Mouse (Mus musculus) lung, postnatal 0 days (tissue): ENCODE measurements at regions not wholly inside any gene's neighbourhood (a gene's known extent, or its start where the extent isn't known, plus 50 kb on each side); places are given as distances from the start of the nearest gene placed in this dataset.

Experiments used
- CTCF ChIP-seq: IDR thresholded peaks from 2 replicates; pipeline ENCODE4 v1.5.1; 2016; ENCODE audit warnings: antibody characterized with exemption, mild to moderate bottlenecking
- EP300 ChIP-seq: IDR thresholded peaks from 2 replicates; pipeline ENCODE4 v1.6.1; 2016; ENCODE audit warnings: antibody characterized with exemption, mild to moderate bottlenecking, control low read depth

DNA sequence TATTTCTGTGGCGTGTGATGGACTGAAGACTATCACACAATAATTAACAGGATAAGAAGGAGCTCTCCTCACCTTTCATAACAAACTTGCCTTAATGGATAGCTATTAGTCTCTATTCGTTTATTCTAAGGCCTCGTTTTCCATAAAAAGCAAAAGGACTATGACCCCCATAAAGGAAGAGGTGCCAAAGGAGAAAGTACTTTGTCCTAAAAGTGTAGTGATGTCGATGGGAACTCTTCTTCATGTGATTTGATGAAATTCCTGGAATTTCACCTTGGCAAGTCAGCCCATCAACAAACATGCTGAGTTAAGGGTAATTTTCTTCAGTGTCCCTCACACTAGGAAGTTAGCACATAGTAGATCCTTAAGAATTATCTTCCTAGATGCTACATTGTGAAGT is 293.9 kb downstream of the Lyplal1 start:
- TF ChIP-seq CTCF: no peak
- TF ChIP-seq EP300: no peak
